Mouse (Mus musculus) erythroblast, embryonic 14.5 days (primary cell): Measurements from ENCODE around the gene Rab8b.

Experiments used
- GATA1 ChIP-seq: IDR thresholded peaks from 2 replicates; pipeline ENCODE4 v1.6.1; 2012; ENCODE audit warnings: low read length, inconsistent platforms, mixed read lengths
- TAL1 ChIP-seq: IDR thresholded peaks from 3 replicates; pipeline ENCODE4 v1.6.1; 2012; ENCODE audit warnings: low read length, inconsistent platforms, mixed read lengths

GRCm38 (mm10) chr9:66915869-66916785 is 3.4 kb downstream of the Rab8b start:
- TF ChIP-seq GATA1 (0 out of 2 replicates have a peak, but pooled peaks have one; percentile 19), TAL1 (peak; percentile 35; the same call in 1 of the 3 replicates)
